Mouse (Mus musculus) heart, adult 2 months (tissue): Measurements from ENCODE around the gene Bsg. TPM values are rescaled to one million over a fixed set of nuclear protein-coding genes. Genes with fewer than 3 reads are reported as not detected.

Source experiments
- DNase-seq, 2 experiments: peaks; one replicate each; pipeline ENCODE4 v3.0.0; 2021
- H3K27ac ChIP-seq: fragments of 200-600 bp; 2 replicates; pipeline ENCODE4 v1.8.1; 2022
- H3K27me3 ChIP-seq: fragments of 200-500 bp; 2 replicates; pipeline ENCODE4 v1.6.1; 2012; ENCODE audit warnings: mild to moderate bottlenecking, low read length, inconsistent platforms, mixed read lengths; ENCODE audit not compliant: control insufficient read depth, insufficient read depth
- H3K36me3 ChIP-seq: fragments of 200-500 bp; 2 replicates; pipeline ENCODE4 v1.6.1; 2012; ENCODE audit warnings: low read length, inconsistent platforms; ENCODE audit not compliant: control insufficient read depth, insufficient read depth
- H3K4me1 ChIP-seq: fragments of 200-500 bp; 2 replicates; pipeline ENCODE4 v1.6.1; 2011; ENCODE audit warnings: low read length; ENCODE audit not compliant: control insufficient read depth, insufficient read depth
- H3K4me3 ChIP-seq: fragments of 200-600 bp; 2 replicates; pipeline ENCODE4 v1.8.1; 2022
- H3K79me2 ChIP-seq: fragments of 200-500 bp; replicated peaks from 2 replicates; pipeline ENCODE4 v1.6.1; 2012; ENCODE audit warnings: mild to moderate bottlenecking, inconsistent platforms, low read length, moderate library complexity, mixed read lengths; ENCODE audit not compliant: control insufficient read depth, insufficient read depth
- H3K9ac ChIP-seq: fragments of 200-500 bp; 2 replicates; pipeline ENCODE4 v1.6.1; 2012; ENCODE audit warnings: low read depth, mild to moderate bottlenecking, control low read depth, inconsistent platforms, low read length, mixed read lengths
- CTCF ChIP-seq: fragments of 200-600 bp; IDR thresholded peaks from 2 replicates; pipeline ENCODE4 v1.8.1; 2022; ENCODE audit warnings: antibody characterized with exemption, mild to moderate bottlenecking, moderate library complexity
- EP300 ChIP-seq: fragments of 200-500 bp; IDR thresholded peaks from 2 replicates; pipeline ENCODE4 v1.6.1; 2011; ENCODE audit warnings: low read depth, low read length, control low read depth; ENCODE audit not compliant: insufficient read depth
- POLR2A ChIP-seq: fragments of 200-500 bp; IDR thresholded peaks from 2 replicates; pipeline ENCODE4 v1.6.1; 2011; ENCODE audit warnings: mild to moderate bottlenecking, low read depth, low read length, control low read depth; ENCODE audit not compliant: insufficient read depth
- WGBS: fragments of 180-500 bp; shearing (Covaris S2); methylation state at CpG from one replicate; pipeline ENCODE4 v1.1.7; 2018; 5-methylcytosine and 5-hydroxymethylcytosine counted together
- intact Hi-C: fragments of 180-260 bp; cut with DNase I; formaldehyde crosslinking; loops from one replicate; pipeline ENCODE4 v1.15.1; 2025
- polyA plus RNA-seq: library from polyadenylated mRNA; depleted of rRNA; stranded (reverse); fragments of >200 nt; gene quantifications from 2 replicates; pipeline ENCODE4 v1.2.3, GENCODE M21; 2012
- total RNA-seq, 2 experiments: library from RNA; stranded (reverse); gene quantifications; 2 replicates each; pipeline ENCODE4 v1.2.3; 2021

The Bsg gene
- total and polyA plus RNA-seq, 3 experiments = 1,364 to 1,570 (median 1,491) TPM

DNA sequence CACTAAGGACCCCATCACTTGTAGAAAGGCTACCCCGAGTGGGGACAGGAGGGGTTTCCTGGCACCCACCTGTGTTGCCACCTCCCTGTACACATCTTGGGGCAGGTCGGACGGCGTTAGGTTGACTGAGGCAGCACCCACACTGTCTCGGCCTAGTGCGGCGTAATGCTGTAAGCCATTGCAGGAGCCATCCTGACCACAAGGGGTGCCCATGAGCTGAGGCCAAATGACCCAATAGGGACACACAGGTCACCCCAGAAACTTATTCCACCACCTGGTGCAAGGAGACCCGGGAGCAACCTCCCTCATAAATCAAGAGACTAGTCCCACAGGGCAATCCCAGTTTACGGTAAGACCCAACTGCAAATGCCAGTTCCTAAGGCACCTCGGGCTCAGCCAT is 34.0 kb downstream of the Bsg start:
- intact Hi-C loops = no loop called here
- H3K4me1 ChIP-seq = no peaks in the 10 kb centered on the region
- no peaks in the 10 kb centered on the region for H3K79me2 ChIP-seq
- no peaks in the 10 kb centered on the region for H3K36me3 ChIP-seq
- WGBS = 96% methylated on average over 10 of the region's 10 CpGs
- no peak overlapping the region for H3K9ac ChIP-seq
- no peak overlapping the region for H3K4me3 ChIP-seq
- no peaks in the 10 kb centered on the region for H3K27me3 ChIP-seq
- H3K27ac ChIP-seq = no peak overlapping the region
- no peak for DNase-seq
- TF ChIP-seq POLR2A (no peak), CTCF (peak; percentile 56)

DNA sequence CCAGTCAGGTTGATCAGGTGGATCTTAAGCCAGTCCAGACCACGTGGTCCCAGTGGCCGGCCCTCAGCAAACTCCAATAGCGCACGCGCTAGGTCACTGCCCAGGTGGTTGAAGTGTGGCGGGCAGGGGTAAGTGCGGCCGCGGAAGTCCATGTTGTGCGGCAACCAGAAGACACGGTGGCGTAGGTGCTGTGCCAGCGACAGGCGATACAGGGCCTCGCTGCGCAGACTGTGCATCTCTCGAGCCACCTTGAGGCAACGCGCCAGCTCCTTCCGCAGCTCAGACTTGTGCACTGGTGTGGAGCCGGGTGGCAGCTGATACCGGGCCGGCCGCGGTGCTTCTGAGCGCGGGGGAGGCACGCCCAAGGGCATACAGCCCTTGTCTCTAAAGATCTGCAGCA is 34.9 kb downstream of the Bsg start:
- intact Hi-C loops = no loop called here
- Histone ChIP-seq H3K27ac (no peak overlapping the region), H3K79me2 (no peaks in the 10 kb centered on the region), H3K9ac (no peak overlapping the region), H3K27me3 (no peaks in the 10 kb centered on the region), H3K4me3 (no peak overlapping the region), H3K4me1 (no peaks in the 10 kb centered on the region), H3K36me3 (no peaks in the 10 kb centered on the region)
- DNase-seq = no peak
- TF ChIP-seq CTCF (no peak), EP300 (no peak), POLR2A (no peak)
- 96% methylated on average over 28 of the region's 28 CpGs for WGBS

DNA sequence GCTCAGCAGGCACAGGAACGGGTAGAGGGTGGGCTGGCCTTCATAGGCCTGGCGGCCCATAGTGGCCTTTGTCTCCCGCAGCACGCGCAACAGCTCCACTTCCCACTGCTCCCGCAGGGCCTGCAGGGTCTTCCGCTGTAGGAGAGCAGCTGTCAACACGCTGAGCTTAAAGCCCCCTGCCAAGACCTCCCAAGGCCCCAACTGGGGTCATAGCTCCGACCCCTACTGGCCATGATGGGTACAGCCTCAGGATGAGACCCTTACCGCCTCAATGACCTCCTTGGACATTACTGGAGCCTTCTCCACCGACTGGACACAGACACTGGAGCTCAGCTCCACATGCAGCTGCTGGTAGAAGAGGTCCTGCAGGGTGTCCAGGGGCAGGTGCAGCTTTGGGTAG is 36.6 kb downstream of the Bsg start:
- intact Hi-C loops = no loop called here
- 86% methylated on average over 11 of the region's 11 CpGs for whole genome bisulfite sequencing
- no peak for TF ChIP-seq POLR2A
- no peak for TF ChIP-seq EP300
- TF ChIP-seq CTCF = peak; percentile 45
- Histone ChIP-seq H3K79me2 (no peaks in the 10 kb centered on the region), H3K4me3 (no peak overlapping the region), H3K9ac (no peak overlapping the region), H3K27me3 (no peaks in the 10 kb centered on the region), H3K36me3 (no peaks in the 10 kb centered on the region), H3K4me1 (peaks cover 5% of the 10 kb centered on the region; the same call in 1 of the 2 replicates), H3K27ac (no peak overlapping the region)
- no peak for DNase-seq

DNA sequence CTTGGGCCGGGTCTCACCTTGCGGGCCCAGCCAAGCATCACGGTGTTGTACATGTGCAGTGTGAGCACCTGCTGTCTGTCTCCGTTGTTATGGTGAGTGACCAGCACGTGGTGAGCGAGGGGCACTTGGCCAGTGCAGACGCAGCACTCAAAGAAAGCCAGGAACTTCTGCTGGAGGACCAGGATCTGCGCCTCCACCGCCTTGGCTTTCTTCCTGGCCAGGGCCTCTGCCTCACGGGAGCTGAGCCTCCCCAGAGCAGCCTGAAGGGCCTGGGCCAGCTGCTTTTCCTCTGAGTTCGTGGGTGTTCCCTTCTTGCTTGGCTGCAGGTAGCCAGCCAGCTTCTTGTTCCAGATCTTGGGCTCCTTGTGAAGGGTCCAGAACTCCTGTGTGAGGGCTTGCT is 38.9 kb downstream of the Bsg start:
- no peaks in the 10 kb centered on the region for H3K27me3 ChIP-seq
- intact Hi-C loops = no loop called here
- no peak overlapping the region for H3K4me3 ChIP-seq
- DNase-seq = no peak
- H3K4me1 ChIP-seq = peaks cover 6% of the 10 kb centered on the region
- no peak overlapping the region for H3K9ac ChIP-seq
- no peaks in the 10 kb centered on the region for H3K79me2 ChIP-seq
- no peak overlapping the region for H3K27ac ChIP-seq
- WGBS = 86% methylated on average over 11 of the region's 11 CpGs
- TF ChIP-seq CTCF = no peak
- TF ChIP-seq POLR2A = no peak
- TF ChIP-seq EP300 = no peak
- H3K36me3 ChIP-seq = no peaks in the 10 kb centered on the region

DNA sequence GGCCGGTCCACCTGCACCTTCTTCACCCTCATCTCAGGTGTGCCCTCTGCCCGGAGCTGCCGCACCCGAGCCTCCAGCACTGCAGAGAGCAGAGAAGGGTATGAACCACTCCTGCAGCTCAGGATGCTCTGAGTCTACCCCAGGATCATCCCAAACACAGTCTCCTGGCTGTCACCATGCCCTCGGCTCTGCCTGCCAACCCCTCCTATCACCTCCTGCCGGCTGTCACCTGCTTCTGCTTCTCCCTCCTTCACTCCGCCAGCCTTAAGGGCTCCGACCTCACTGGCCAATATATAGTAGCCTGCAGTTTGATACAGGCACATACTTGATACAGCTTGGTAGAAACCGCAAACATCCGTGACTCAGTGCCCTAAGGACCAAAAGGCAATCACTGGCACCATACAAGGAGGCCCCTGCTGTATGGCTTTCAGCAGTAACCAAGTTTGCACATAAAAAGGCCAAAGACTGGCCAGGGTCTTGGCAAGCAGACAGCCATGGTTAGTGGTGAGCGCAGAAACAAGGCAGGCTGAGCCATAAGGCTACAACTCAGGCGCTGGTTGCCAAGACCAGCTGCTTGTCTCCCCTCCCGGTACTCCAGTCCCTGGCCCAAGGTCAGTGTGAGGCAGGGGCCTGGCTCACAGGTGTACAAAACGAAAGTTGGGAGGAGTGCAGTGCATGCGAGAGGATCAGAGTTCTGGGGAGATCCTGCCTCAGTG is 39.5 kb downstream of the Bsg start:
- no peak overlapping the region for H3K27ac ChIP-seq
- H3K4me3 ChIP-seq = no peak overlapping the region
- no peak for DNase-seq
- 90% methylated on average over 15 of the region's 15 CpGs for WGBS
- H3K36me3 ChIP-seq = no peaks in the 10 kb centered on the region
- no peak for TF ChIP-seq CTCF
- intact Hi-C loops = no loop called here
- no peaks in the 10 kb centered on the region for H3K27me3 ChIP-seq
- H3K9ac ChIP-seq = no peak overlapping the region
- H3K79me2 ChIP-seq = no peaks in the 10 kb centered on the region
- H3K4me1 ChIP-seq = peaks cover 6% of the 10 kb centered on the region

DNA sequence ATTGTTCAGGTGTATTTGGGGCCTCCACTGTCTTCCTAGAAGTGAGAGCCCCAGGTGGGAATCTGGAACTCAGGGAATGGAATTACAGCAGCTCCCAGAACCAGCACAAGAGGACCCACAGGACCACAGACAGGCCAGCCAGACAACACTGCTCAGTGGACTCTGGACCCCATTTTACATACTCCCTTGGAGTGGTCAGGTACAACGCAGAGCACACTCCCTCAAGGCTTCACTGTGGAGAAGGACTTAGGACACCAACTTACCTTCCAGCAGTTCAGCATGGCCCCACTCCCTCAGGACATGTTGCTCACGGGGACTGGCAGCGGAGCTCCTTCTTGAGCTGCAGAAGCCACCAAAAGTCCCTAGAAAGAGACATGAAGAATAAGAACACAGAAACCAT is 41.1 kb downstream of the Bsg start:
- no peak overlapping the region for H3K27ac ChIP-seq
- H3K36me3 ChIP-seq = no peaks in the 10 kb centered on the region
- no peak for DNase-seq
- no peaks in the 10 kb centered on the region for H3K27me3 ChIP-seq
- TF ChIP-seq POLR2A (no peak), EP300 (no peak), CTCF (no peak)
- intact Hi-C loops = no loop called here
- WGBS = 97% methylated on average over 3 of the region's 3 CpGs
- H3K9ac ChIP-seq = no peak overlapping the region
- no peaks in the 10 kb centered on the region for H3K79me2 ChIP-seq
- peaks cover 6% of the 10 kb centered on the region for H3K4me1 ChIP-seq
- H3K4me3 ChIP-seq = peak overlapping the region; percentile 90; the same call in 1 of the 2 replicates
